Mouse (Mus musculus) forebrain, embryonic 14.5 days (tissue): ENCODE measurements at regions not wholly inside any gene's neighbourhood (a gene's known extent, or its start where the extent isn't known, plus 50 kb on each side); places are given as distances from the start of the nearest gene placed in this dataset.

Experiments used
- ATAC-seq: fragments of 200-750 bp; cut with Nextera tagmentation; 2 replicates; pipeline ENCODE4 v1.8.0; 2017; ENCODE audit warnings: mild to moderate bottlenecking, moderate library complexity
- DNase-seq: peaks from one replicate; pipeline ENCODE4 v3.0.0-alpha.2; 2015; ENCODE audit warnings: low spot score
- H3K27ac ChIP-seq: fragments of 300-500 bp; sonication (generic); 2 replicates; pipeline ENCODE4 v1.5.1; 2014; ENCODE audit warnings: low read depth, mild to moderate bottlenecking, control low read depth, low read length, moderate library complexity
- H3K27me3 ChIP-seq: fragments of 300-500 bp; sonication (generic); replicated peaks from 2 replicates; pipeline ENCODE4 v1.6.1; 2014; ENCODE audit warnings: low read length, control low read depth, mixed read lengths; ENCODE audit not compliant: control insufficient read depth, insufficient read depth
- H3K36me3 ChIP-seq: fragments of 300-500 bp; sonication (generic); 2 replicates; pipeline ENCODE4 v1.6.1; 2014; ENCODE audit warnings: low read length, control low read depth; ENCODE audit not compliant: control insufficient read depth, insufficient read depth
- H3K4me1 ChIP-seq: fragments of 300-500 bp; sonication (generic); 2 replicates; pipeline ENCODE4 v1.6.1; 2014; ENCODE audit warnings: antibody characterized with exemption, low read length, control low read depth; ENCODE audit not compliant: control insufficient read depth, insufficient read depth
- H3K4me2 ChIP-seq: fragments of 300-500 bp; sonication (generic); 2 replicates; pipeline ENCODE4 v1.6.1; 2014; ENCODE audit warnings: mild to moderate bottlenecking, control low read depth, low read length
- H3K4me3 ChIP-seq: fragments of 300-500 bp; sonication (generic); 2 replicates; pipeline ENCODE4 v1.5.1; 2014; ENCODE audit warnings: low read depth, low read length, control low read depth
- H3K9ac ChIP-seq: fragments of 300-500 bp; sonication (generic); 2 replicates; pipeline ENCODE4 v1.6.1; 2014; ENCODE audit warnings: mild to moderate bottlenecking, low read length, control low read depth, moderate library complexity
- H3K9me3 ChIP-seq: fragments of 300-500 bp; sonication (generic); replicated peaks from 2 replicates; pipeline ENCODE4 v1.6.1; 2016; ENCODE audit warnings: low read length, control low read depth, mixed read lengths; ENCODE audit not compliant: control insufficient read depth
- WGBS: fragments of 180-500 bp; shearing (Covaris S2); extraction: QIAGEN DNeasy Blood & Tissue Kit; methylation state at CpG from one replicate; pipeline ENCODE4 v1.1.7; 2014; 5-methylcytosine and 5-hydroxymethylcytosine counted together

- Histone ChIP-seq H3K9ac (no peak overlapping the region), H3K4me1 (no peaks in the 10 kb centered on the region), H3K4me2 (no peak overlapping the region), H3K4me3 (no peak overlapping the region), H3K36me3 (no peaks in the 10 kb centered on the region), H3K9me3 (no peaks in the 10 kb centered on the region), H3K27ac (no peak overlapping the region), H3K27me3 (no peaks in the 10 kb centered on the region)
- ATAC-seq (no peak), DNase-seq (no peak)
- 83% methylated on average over 13 of the region's 13 CpGs for WGBS
Observed at GRCm38 (mm10) chr6:100096393-100097125, 190.7 kb downstream of the Rybp start.

- Histone ChIP-seq H3K9me3 (no peaks in the 10 kb centered on the region), H3K36me3 (no peaks in the 10 kb centered on the region), H3K4me1 (no peaks in the 10 kb centered on the region), H3K4me2 (no peak overlapping the region), H3K27ac (no peak overlapping the region), H3K9ac (no peak overlapping the region), H3K4me3 (no peak overlapping the region), H3K27me3 (no peaks in the 10 kb centered on the region)
- WGBS, result 93% methylated on average over 6 of the region's 6 CpGs
- DNase-seq (no peak), ATAC-seq (no peak)
Observed at GRCm38 (mm10) chr6:100094653-100095217, 192.6 kb downstream of the Rybp start.

GRCm38 (mm10) chr6:100092870-100093269, 194.4 kb downstream of the Rybp start:
- DNase-seq, result no peak
- no peaks in the 10 kb centered on the region for H3K4me1 ChIP-seq
- H3K9ac ChIP-seq, result no peak overlapping the region
- no peaks in the 10 kb centered on the region for H3K27me3 ChIP-seq
- no peak overlapping the region for H3K4me3 ChIP-seq
- no peaks in the 10 kb centered on the region for H3K9me3 ChIP-seq
- no peaks in the 10 kb centered on the region for H3K36me3 ChIP-seq
- no peak for ATAC-seq
- no peak overlapping the region for H3K27ac ChIP-seq
- H3K4me2 ChIP-seq, result no peak overlapping the region
- WGBS, result 84% methylated on average over 8 of the region's 8 CpGs

GRCm38 (mm10) chr6:100091815-100092214, 195.5 kb downstream of the Rybp start:
- Histone ChIP-seq H3K27me3 (no peaks in the 10 kb centered on the region), H3K36me3 (no peaks in the 10 kb centered on the region), H3K27ac (no peak overlapping the region), H3K9me3 (no peaks in the 10 kb centered on the region), H3K4me2 (no peak overlapping the region), H3K4me1 (no peaks in the 10 kb centered on the region), H3K9ac (no peak overlapping the region), H3K4me3 (no peak overlapping the region)
- DNase-seq (no peak), ATAC-seq (no peak)
- WGBS, result 83% methylated on average over 3 of the region's 3 CpGs

GRCm38 (mm10) chr6:100088576-100088975, 198.7 kb downstream of the Rybp start:
- H3K9ac ChIP-seq, result no peak overlapping the region
- no peak overlapping the region for H3K4me3 ChIP-seq
- 42% methylated on average over 4 of the region's 4 CpGs for WGBS
- H3K36me3 ChIP-seq, result no peaks in the 10 kb centered on the region
- no peak overlapping the region for H3K4me2 ChIP-seq
- DNase-seq (no peak), ATAC-seq (no peak)
- no peaks in the 10 kb centered on the region for H3K4me1 ChIP-seq
- H3K27me3 ChIP-seq, result no peaks in the 10 kb centered on the region
- H3K27ac ChIP-seq, result no peak overlapping the region
- H3K9me3 ChIP-seq, result no peaks in the 10 kb centered on the region

- DNase-seq, result peak; percentile 29
- H3K27ac ChIP-seq, result no peak overlapping the region
- H3K4me1 ChIP-seq, result no peaks in the 10 kb centered on the region
- no peak; the same call in 1 of the 2 replicates for ATAC-seq
- H3K4me3 ChIP-seq, result no peak overlapping the region
- 61% methylated on average over 7 of the region's 7 CpGs for WGBS
- H3K9me3 ChIP-seq, result no peaks in the 10 kb centered on the region
- no peak overlapping the region for H3K4me2 ChIP-seq
- no peaks in the 10 kb centered on the region for H3K36me3 ChIP-seq
- no peak overlapping the region for H3K9ac ChIP-seq
- H3K27me3 ChIP-seq, result no peaks in the 10 kb centered on the region
Observed at GRCm38 (mm10) chr6:100086807-100087206, 200.5 kb downstream of the Rybp start.

- Histone ChIP-seq H3K36me3 (no peaks in the 10 kb centered on the region), H3K4me2 (no peak overlapping the region), H3K4me3 (no peak overlapping the region), H3K27ac (no peak overlapping the region), H3K4me1 (no peaks in the 10 kb centered on the region), H3K9ac (no peak overlapping the region), H3K27me3 (no peaks in the 10 kb centered on the region), H3K9me3 (no peaks in the 10 kb centered on the region)
- DNase-seq (no peak), ATAC-seq (no peak)
- 47% methylated on average over 1 of the region's 1 CpGs for WGBS
Observed at GRCm38 (mm10) chr6:100085981-100086380, 201.3 kb downstream of the Rybp start.

GRCm38 (mm10) chr6:100083868-100084477, 203.3 kb downstream of the Rybp start:
- ATAC-seq, result no peak
- Histone ChIP-seq H3K9me3 (no peaks in the 10 kb centered on the region), H3K4me2 (no peak overlapping the region), H3K4me3 (no peak overlapping the region), H3K27me3 (no peaks in the 10 kb centered on the region), H3K27ac (no peak overlapping the region), H3K36me3 (no peaks in the 10 kb centered on the region), H3K4me1 (no peaks in the 10 kb centered on the region), H3K9ac (no peak overlapping the region)
- DNase-seq, result no peak
- WGBS, result 95% methylated on average over 4 of the region's 4 CpGs

- no peak for ATAC-seq
- 87% methylated on average over 5 of the region's 5 CpGs for WGBS
Observed at GRCm38 (mm10) chr6:100083127-100083526, 204.2 kb downstream of the Rybp start.

More at GRCm38 (mm10) chr6:100083127-100083526, 204.2 kb downstream of the Rybp start:
- Histone ChIP-seq H3K36me3 (no peaks in the 10 kb centered on the region), H3K27me3 (no peaks in the 10 kb centered on the region), H3K9me3 (no peaks in the 10 kb centered on the region), H3K9ac (no peak overlapping the region), H3K27ac (no peak overlapping the region), H3K4me1 (no peaks in the 10 kb centered on the region), H3K4me2 (no peak overlapping the region), H3K4me3 (no peak overlapping the region)
- no peak for DNase-seq
